Comparison of ENCODE assay signal across 8 mouse cellular contexts in the genomic region with DNA sequence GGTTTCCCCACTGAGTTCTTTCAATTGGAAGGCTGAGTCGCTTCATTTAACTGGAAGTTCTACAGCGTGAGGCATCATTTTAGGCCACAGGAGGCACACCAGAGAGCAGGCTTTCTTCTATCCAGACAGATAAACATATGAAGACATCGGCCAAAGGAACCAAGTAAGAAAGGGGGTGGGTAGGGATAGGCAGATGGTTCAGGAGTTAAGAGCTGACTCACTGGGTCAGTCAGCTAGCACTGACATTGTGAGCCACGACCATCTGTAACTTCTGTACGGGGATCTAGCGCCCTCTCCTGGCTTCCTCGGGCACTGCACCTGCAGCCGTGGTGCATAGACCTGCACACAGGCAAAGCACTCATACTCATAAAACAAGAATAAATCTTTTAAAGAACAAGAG. TPM values are rescaled to one million over a fixed set of nuclear protein-coding genes. Genes with fewer than 3 reads are reported as not detected.
A peak's percentile ranks its signal among the peaks of the same experiment; 100 is the strongest.
DNase-seq lines count a peak whose midpoint lies in the region; ATAC-seq and TF ChIP-seq lines count a peak whose summit lies in the region.

No protein-coding gene starts in this region.

- peak; percentile 40 for DNase-seq in gastrocnemius, postnatal 14 days
- no peak for DNase-seq in gastrocnemius, postnatal 36 days
- peak; percentile 87 for DNase-seq in CH12.LX (ENCODE audit: extremely low read depth)
- peak; percentile 48 for DNase-seq in c-Kit-positive CD71-positive TER-119-positive erythroid progenitor cells, embryonic 14.5 days (ENCODE audit: low spot score)
- DNase-seq in forebrain, postnatal 0 days, result peak; percentile 73
- peak; percentile 58 to 63 for DNase-seq in layer of hippocampus, postnatal 14 days (ENCODE audit: low spot score in 2 of 2)
- peak; percentile 83 for DNase-seq in mesoderm, embryonic 11.5 days (ENCODE audit: low read depth, low spot score)
- DNase-seq in thymus, adult 2 months, result peak; percentile 47

- intact Hi-C loops in gastrocnemius, postnatal 14 days (cut with DNase I; ENCODE audit: low total_unique reads), result loop anchor here (10.0 kb wide), 1 partner anchor 126 kb away; no protein-coding TSS in a partner anchor
- intact Hi-C loops in gastrocnemius, postnatal 36 days (cut with DNase I), result no loop called here

- no peak for TF ChIP-seq POLR2A in CH12.LX (IDR thresholded peaks at IDR 0.05; ENCODE audit: low read depth, low read length)
- TF ChIP-seq POLR2A in thymus, adult 2 months (IDR thresholded peaks at IDR 0.05; ENCODE audit: control insufficient read depth, extremely low read depth, insufficient read depth, low read length, poor library complexity), result no peak

- dilution Hi-C loops in CH12.LX (cut with MboI; ENCODE audit: extremely low pct_ligation_motif_present, extremely low pct_unique_long_range_greater_than_20kb, low sequenced_read_pairs), result no loop called here

- peak overlapping the region; percentile 97 for H3K9ac ChIP-seq in CH12.LX (ENCODE audit: insufficient read depth, low read depth)
- no peak overlapping the region for H3K9ac ChIP-seq in forebrain, postnatal 0 days

- peak; percentile 38; the same call in 1 of the 2 replicates for ATAC-seq in forebrain, postnatal 0 days

- peak overlapping the region; percentile 56 to 69 (median 58) for H3K4me3 ChIP-seq in CH12.LX (replicated peaks in 1 of 3; ENCODE audit: low read depth in 2 of 3, low read length in 2 of 3, poor library complexity in 1 of 3)
- no peak overlapping the region for H3K4me3 ChIP-seq in forebrain, postnatal 0 days (ENCODE audit: low read depth, low read length)
- H3K4me3 ChIP-seq in thymus, adult 2 months (ENCODE audit: control insufficient read depth, insufficient read depth, low read length), result no peak overlapping the region

- peak; percentile 82 to 98 for TF ChIP-seq CTCF in CH12.LX (conservative IDR thresholded peaks at IDR 0.05 in 1 of 2, IDR thresholded peaks at IDR 0.05 in 1 of 2; ENCODE audit: low read depth in 2 of 2, low read length in 2 of 2)
- peak; percentile 76 for TF ChIP-seq CTCF in forebrain, postnatal 0 days (IDR thresholded peaks at IDR 0.05; ENCODE audit: low read depth)
- TF ChIP-seq CTCF in thymus, adult 2 months (IDR thresholded peaks at IDR 0.05; ENCODE audit: borderline replicate concordance, control insufficient read depth, extremely low read depth, insufficient read depth, low read length, poor library complexity), result peak; percentile 61; the same call in 1 of the 2 replicates

- peaks cover 41 to 42% of the 10 kb centered on the region in 2 experiments for H3K36me3 ChIP-seq in CH12.LX (replicated peaks in 1 of 2; ENCODE audit: control insufficient read depth in 1 of 2, insufficient read depth in 1 of 2, low read length in 1 of 2)
- no peaks in the 10 kb centered on the region for H3K36me3 ChIP-seq in forebrain, postnatal 0 days (ENCODE audit: insufficient read depth)
- H3K36me3 ChIP-seq in thymus, adult 2 months (ENCODE audit: control insufficient read depth, insufficient read depth, low read length), result no peaks in the 10 kb centered on the region

- peaks cover 33% of the 10 kb centered on the region for H3K79me2 ChIP-seq in CH12.LX (replicated peaks; ENCODE audit: control insufficient read depth, extremely low read depth, insufficient read depth, poor library complexity, severe bottlenecking)

- WGBS in forebrain, postnatal 0 days, result 40% methylated on average over 8 of the region's 8 CpGs
- WGBS in thymus, adult 2 months, result 67% methylated on average over 8 of the region's 8 CpGs

- peak overlapping the region; percentile 98 for H3K4me2 ChIP-seq in CH12.LX (ENCODE audit: insufficient read depth, low read depth, poor library complexity, severe bottlenecking)
- no peak overlapping the region for H3K4me2 ChIP-seq in forebrain, postnatal 0 days (ENCODE audit: low read depth)

- H3K27ac ChIP-seq in CH12.LX (ENCODE audit: insufficient read depth, low read depth), result peak overlapping the region; percentile 95
- H3K27ac ChIP-seq in forebrain, postnatal 0 days (ENCODE audit: low read depth, low read length), result no peak overlapping the region
- no peak overlapping the region for H3K27ac ChIP-seq in thymus, adult 2 months (ENCODE audit: control insufficient read depth, insufficient read depth, low read length)

- H3K9me3 ChIP-seq in CH12.LX (replicated peaks; ENCODE audit: low read length), result no peaks in the 10 kb centered on the region
- H3K9me3 ChIP-seq in forebrain, postnatal 0 days (ENCODE audit: low read length), result no peaks in the 10 kb centered on the region

- peaks cover 10 to 22% of the 10 kb centered on the region in 2 experiments for H3K4me1 ChIP-seq in CH12.LX (ENCODE audit: control insufficient read depth in 1 of 2, insufficient read depth in 2 of 2)
- H3K4me1 ChIP-seq in forebrain, postnatal 0 days (ENCODE audit: insufficient read depth), result no peaks in the 10 kb centered on the region
- no peaks in the 10 kb centered on the region for H3K4me1 ChIP-seq in thymus, adult 2 months (replicated peaks; ENCODE audit: control insufficient read depth, insufficient read depth, low read length)

- in situ Hi-C loops in CH12.LX (cut with MboI; ENCODE audit: low pct_ligation_motif_present, low pct_unique_long_range_greater_than_20kb, low sequenced_read_pairs), result no loop called here

- TF ChIP-seq RAD21 in CH12.LX (IDR thresholded peaks at IDR 0.05; ENCODE audit: low read depth, low read length), result peak; percentile 54

- no peaks in the 10 kb centered on the region for H3K27me3 ChIP-seq in CH12.LX (replicated peaks)
- H3K27me3 ChIP-seq in forebrain, postnatal 0 days (ENCODE audit: insufficient read depth, low read length), result no peaks in the 10 kb centered on the region
- no peaks in the 10 kb centered on the region for H3K27me3 ChIP-seq in thymus, adult 2 months (ENCODE audit: control insufficient read depth, insufficient read depth, low read length)

- TF ChIP-seq EP300 in CH12.LX (IDR thresholded peaks at IDR 0.05; ENCODE audit: low read length), result no peak

TF ChIP-seq in CH12.LX, 34 proteins besides CTCF, POLR2A, EP300 and RAD21:
- TF ChIP-seq KAT2A (IDR thresholded peaks at IDR 0.05; ENCODE audit: insufficient replicate concordance, low read length), result 0 out of 2 replicates have a peak, but pooled peaks have one; percentile 13
- TF ChIP-seq HCFC1 (IDR thresholded peaks at IDR 0.05; ENCODE audit: low read depth, low read length), result 0 out of 2 replicates have a peak, but pooled peaks have one; percentile 22
- peak; percentile 59; the same call in 1 of the 2 replicates for TF ChIP-seq SIN3A (IDR thresholded peaks at IDR 0.05; ENCODE audit: low read length)
- TF ChIP-seq USF1 (IDR thresholded peaks at IDR 0.05; ENCODE audit: low read depth, low read length), result no peak
- TF ChIP-seq NRF1 (IDR thresholded peaks at IDR 0.05; ENCODE audit: low read depth, low read length), result no peak
- peak; percentile 42 for TF ChIP-seq BHLHE40 (IDR thresholded peaks at IDR 0.05; ENCODE audit: low read depth, low read length)
- TF ChIP-seq MYC (IDR thresholded peaks at IDR 0.05; ENCODE audit: low read depth, low read length), result peak; percentile 88
- peak; percentile 38; the same call in 1 of the 2 replicates for TF ChIP-seq ETS1 (conservative IDR thresholded peaks at IDR 0.05; ENCODE audit: low read depth, low read length)
- TF ChIP-seq SMC3 (IDR thresholded peaks at IDR 0.05; ENCODE audit: low read depth, low read length), result peak; percentile 50
- TF ChIP-seq IRF4 (IDR thresholded peaks at IDR 0.05; ENCODE audit: low read depth, low read length), result 0 out of 2 replicates have a peak, but pooled peaks have one; percentile 55
- TF ChIP-seq TCF12 (IDR thresholded peaks at IDR 0.05; ENCODE audit: low read depth, low read length), result peak; percentile 73; the same call in 1 of the 2 replicates
- TF ChIP-seq MXI1 (IDR thresholded peaks at IDR 0.05; ENCODE audit: low read depth, low read length), result peak; percentile 59; the same call in 1 of the 2 replicates
- no peak; the same call in 1 of the 2 replicates for TF ChIP-seq POLR2AphosphoS2 (IDR thresholded peaks at IDR 0.05; ENCODE audit: low read depth, low read length)
- 0 out of 2 replicates have a peak, but pooled peaks have one; percentile 21 for TF ChIP-seq ELF1 (IDR thresholded peaks at IDR 0.05; ENCODE audit: low read depth, low read length)
- TF ChIP-seq MAFK (IDR thresholded peaks at IDR 0.05; ENCODE audit: insufficient replicate concordance, low read length), result peak; percentile 48; the same call in 1 of the 2 replicates
- TF ChIP-seq MEF2A (IDR thresholded peaks at IDR 0.05; ENCODE audit: borderline replicate concordance, low read depth, low read length), result peak; percentile 20; the same call in 1 of the 2 replicates
- no peak for TF ChIP-seq E2F4 (IDR thresholded peaks at IDR 0.05; ENCODE audit: insufficient replicate concordance, low read depth, low read length)
- no peak for TF ChIP-seq JUND (conservative IDR thresholded peaks at IDR 0.05; ENCODE audit: low read depth, low read length)
- peak; percentile 64; the same call in 1 of the 2 replicates for TF ChIP-seq ZMIZ1 (IDR thresholded peaks at IDR 0.05; ENCODE audit: low read depth, low read length)
- no peak; the same call in 1 of the 2 replicates for TF ChIP-seq TBP (conservative IDR thresholded peaks at IDR 0.05; ENCODE audit: low read depth, low read length)
- TF ChIP-seq UBTF (IDR thresholded peaks at IDR 0.05; ENCODE audit: low read depth, low read length), result 0 out of 2 replicates have a peak, but pooled peaks have one; percentile 42
- peak; percentile 31 for TF ChIP-seq CHD2 (IDR thresholded peaks at IDR 0.05; ENCODE audit: low read length)

RNA-seq across cellular contexts. Expression of a gene that starts 11.9 kb away (rescaled TPM):
- 1 to 10 TPM; 8.1 to 9.7 TPM for total RNA-seq in gastrocnemius, postnatal 14 days (2021)
- total RNA-seq in gastrocnemius, postnatal 36 days (2021), result 1 to 10 TPM; 9.0 TPM
- total RNA-seq in CH12.LX (2012; rRNA removed), result 54.3 and 66.9 TPM in 2 replicates
- 35.5 and 42.4 TPM in 2 replicates for total RNA-seq in CH12.LX (2014; rRNA removed)
- polyA plus RNA-seq in CH12.LX (2012; ENCODE audit: insufficient read length, low read depth), result 51.5 and 69.7 TPM in 2 replicates
- 46.1 and 51.4 TPM in 2 replicates for total RNA-seq in forebrain, postnatal 0 days (2014; rRNA removed)
- 40.1 and 40.3 TPM in 2 replicates for polyA plus RNA-seq in forebrain, postnatal 0 days (2015; fragmentation: Nextera tagmentation; extraction: Ambion mirVana)
- 10 to 100 TPM; 28.0 to 30.7 TPM for total RNA-seq in layer of hippocampus, postnatal 14 days (2021)
- 29.9 and 34.8 TPM in 2 replicates for polyA plus RNA-seq in thymus, adult 2 months (2012; rRNA removed)

Comparison
In these comparisons a context has a peak if more than half of its experiments do, and no peak if none do; other contexts are left out.
1. DNase-seq: peak in gastrocnemius, postnatal 14 days (single experiment), CH12.LX (single experiment), c-Kit-positive CD71-positive TER-119-positive erythroid progenitor cells, embryonic 14.5 days (single experiment), forebrain, postnatal 0 days (single experiment), layer of hippocampus, postnatal 14 days (2 of 2), mesoderm, embryonic 11.5 days (single experiment) and thymus, adult 2 months (single experiment); none in gastrocnemius, postnatal 36 days (0 of 2).
2. H3K4me3 ChIP-seq: peak in CH12.LX (3 of 3); none in forebrain, postnatal 0 days (single experiment) and thymus, adult 2 months (single experiment).
3. Peak in every context shown above with its lines, with median percentiles within 50 percentile points of each other: CTCF ChIP-seq.